Mouse (Mus musculus): ENCODE results near the gene Cdk5rap3. TPM values are rescaled to one million over a fixed set of nuclear protein-coding genes. Genes with fewer than 3 reads are reported as not detected.

Gene Cdk5rap3
- polyA plus RNA-seq, 1 experiment from 2014 or later, result 91.2 TPM

GRCm38 (mm10) chr11:96859635-96860034, 56.7 kb downstream of the Cdk5rap3 start:
- Histone ChIP-seq H3K27me3 (replicated peaks; ENCODE audit: control insufficient read depth, insufficient read depth, low read length) (no peaks in the 10 kb centered on the region), H3K36me3 (ENCODE audit: control insufficient read depth, insufficient read depth, low read length) (no peaks in the 10 kb centered on the region), H3K4me3 (ENCODE audit: low read depth, low read length) (no peak overlapping the region), H3K4me1 (ENCODE audit: control insufficient read depth, insufficient read depth, low read length) (peaks cover 13% of the 10 kb centered on the region), H3K9ac (ENCODE audit: low read length) (no peak overlapping the region), H3K4me2 (ENCODE audit: low read length) (no peak overlapping the region), H3K9me3 (replicated peaks; ENCODE audit: control insufficient read depth, low read length) (no peaks in the 10 kb centered on the region), H3K27ac (ENCODE audit: low read depth, low read length) (no peak overlapping the region)
- DNase-seq (ENCODE audit: low spot score) (no peak), ATAC-seq (no peak)
- whole genome bisulfite sequencing, result 89% methylated on average over 4 of the region's 4 CpGs

DNA sequence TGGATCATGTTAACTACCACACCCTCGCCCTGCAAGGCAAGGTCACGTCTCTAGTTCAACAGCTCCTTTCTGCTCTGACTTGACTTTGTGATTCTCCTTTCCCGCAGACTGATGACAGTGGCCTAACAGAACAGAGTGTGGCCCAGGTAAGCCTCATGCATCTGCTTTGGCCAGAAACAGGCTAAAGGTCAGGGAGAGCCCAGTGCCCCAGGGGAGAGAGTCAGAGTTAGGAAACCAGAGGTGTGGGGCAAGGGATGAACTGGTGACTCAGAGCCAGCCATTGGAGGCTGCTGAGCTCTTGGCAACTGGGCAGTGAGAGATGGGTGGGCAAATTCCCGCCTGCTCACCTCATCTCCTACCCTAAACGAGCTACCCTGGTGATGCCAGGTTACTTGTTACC, 58.9 kb downstream of the Cdk5rap3 start:
- Histone ChIP-seq H3K4me2 (ENCODE audit: low read length) (no peak overlapping the region), H3K27ac (ENCODE audit: low read depth, low read length) (no peak overlapping the region), H3K9ac (ENCODE audit: low read length) (no peak overlapping the region), H3K4me3 (ENCODE audit: low read depth, low read length) (no peak overlapping the region), H3K27me3 (replicated peaks; ENCODE audit: control insufficient read depth, insufficient read depth, low read length) (no peaks in the 10 kb centered on the region), H3K36me3 (ENCODE audit: control insufficient read depth, insufficient read depth, low read length) (no peaks in the 10 kb centered on the region), H3K4me1 (ENCODE audit: control insufficient read depth, insufficient read depth, low read length) (0 out of 2 replicates have a peak, but pooled peaks cover 3% of the 10 kb centered on the region), H3K9me3 (replicated peaks; ENCODE audit: control insufficient read depth, low read length) (no peaks in the 10 kb centered on the region)
- 82% methylated on average over 5 of the region's 5 CpGs for WGBS
- no peak for ATAC-seq
- DNase-seq (ENCODE audit: low spot score), result no peak

Other genes with a start within 250 kb of the Cdk5rap3 start
- gene Snx11, start 138.9 kb downstream of the Cdk5rap3 start, polyA plus RNA-seq (2014; fragmentation: Nextera tagmentation; extraction: Ambion mirVana), result 17.6 and 21.6 TPM in 2 replicates
- gene Cbx1, start 127.4 kb downstream of the Cdk5rap3 start, polyA plus RNA-seq (2014; fragmentation: Nextera tagmentation; extraction: Ambion mirVana), result 94.8 and 99.7 TPM in 2 replicates
- gene Nfe2l1, start 86.5 kb downstream of the Cdk5rap3 start, polyA plus RNA-seq (2014; fragmentation: Nextera tagmentation; extraction: Ambion mirVana), result 28.0 and 38.6 TPM in 2 replicates
- 14.7 and 15.0 TPM in 2 replicates for gene Copz2, start 66.6 kb downstream of the Cdk5rap3 start, polyA plus RNA-seq (2014; fragmentation: Nextera tagmentation; extraction: Ambion mirVana)
- 0.09 TPM in 1 of 2 replicates, not detected in the other for gene Prr15l, start 11.6 kb upstream of the Cdk5rap3 start, polyA plus RNA-seq (2014; fragmentation: Nextera tagmentation; extraction: Ambion mirVana)
- gene Pnpo, start 27.5 kb upstream of the Cdk5rap3 start, polyA plus RNA-seq (2014; fragmentation: Nextera tagmentation; extraction: Ambion mirVana), result 19.0 and 21.9 TPM in 2 replicates
- gene Sp2, start 66.5 kb upstream of the Cdk5rap3 start, polyA plus RNA-seq (2014; fragmentation: Nextera tagmentation; extraction: Ambion mirVana), result 14.3 and 14.6 TPM in 2 replicates
- 0.17 TPM in 1 of 2 replicates, not detected in the other for gene Sp6, start 96.9 kb upstream of the Cdk5rap3 start, polyA plus RNA-seq (2014; fragmentation: Nextera tagmentation; extraction: Ambion mirVana)
- gene Scrn2, start 113.4 kb upstream of the Cdk5rap3 start, polyA plus RNA-seq (2014; fragmentation: Nextera tagmentation; extraction: Ambion mirVana), result 15.0 and 15.4 TPM in 2 replicates
- 4.3 and 4.5 TPM in 2 replicates for gene Lrrc46, start 124.9 kb upstream of the Cdk5rap3 start, polyA plus RNA-seq (2014; fragmentation: Nextera tagmentation; extraction: Ambion mirVana)
- 56.2 and 57.6 TPM in 2 replicates for gene Mrpl10, start 125.1 kb upstream of the Cdk5rap3 start, polyA plus RNA-seq (2014; fragmentation: Nextera tagmentation; extraction: Ambion mirVana)
- gene Osbpl7, start 134.1 kb upstream of the Cdk5rap3 start, polyA plus RNA-seq (2014; fragmentation: Nextera tagmentation; extraction: Ambion mirVana), result 6.1 and 6.7 TPM in 2 replicates
- gene Tbx21, start 198.8 kb upstream of the Cdk5rap3 start, polyA plus RNA-seq (2014; fragmentation: Nextera tagmentation; extraction: Ambion mirVana), result 0.11 and 0.13 TPM in 2 replicates
- 4.8 and 5.4 TPM in 2 replicates for gene Tbkbp1, start 235.0 kb upstream of the Cdk5rap3 start, polyA plus RNA-seq (2014; fragmentation: Nextera tagmentation; extraction: Ambion mirVana)